Mouse (Mus musculus): ENCODE data around the gene Ctdspl. TPM values are rescaled to one million over a fixed set of nuclear protein-coding genes. Genes with fewer than 3 reads are reported as not detected.

The Ctdspl gene
- polyA plus RNA-seq, 1 experiment from 2014 or later: 13.6 TPM

DNA sequence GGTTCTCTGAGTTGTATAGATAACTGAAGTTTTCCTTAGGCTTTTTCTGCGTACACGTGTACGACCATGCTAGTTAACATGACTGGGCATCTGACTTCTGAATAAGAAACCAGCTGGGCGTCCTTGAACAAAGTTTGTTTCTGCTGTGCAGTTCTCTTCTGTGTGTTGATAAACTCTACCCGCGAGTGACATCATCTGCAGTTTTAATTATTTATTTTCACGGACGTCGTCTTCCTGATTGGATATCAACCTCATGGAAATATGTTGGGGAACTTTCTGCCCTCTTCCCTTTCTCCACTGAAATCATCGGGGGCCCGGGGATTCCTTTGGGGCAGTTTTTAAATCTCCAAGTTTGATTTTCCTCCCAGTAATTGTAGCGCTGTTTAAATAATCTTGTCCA is 8.1 kb downstream of the Ctdspl start:
- H3K4me1 ChIP-seq (ENCODE audit: control insufficient read depth, insufficient read depth, low read length): peaks cover 13% of the 10 kb centered on the region
- DNase-seq (ENCODE audit: low spot score): no peak
- H3K27me3 ChIP-seq (ENCODE audit: control insufficient read depth, insufficient read depth, low read length): no peaks in the 10 kb centered on the region
- 89% methylated on average over 12 of the region's 12 CpGs for WGBS
- no peaks in the 10 kb centered on the region for H3K36me3 ChIP-seq (ENCODE audit: control insufficient read depth, insufficient read depth, low read length)
- no peak overlapping the region for H3K4me2 ChIP-seq (ENCODE audit: low read depth, severe bottlenecking)
- no peak for ATAC-seq (ENCODE audit: insufficient number of reproducible peaks, low FRiP score, low TSS enrichment, low read depth)
- H3K9ac ChIP-seq (ENCODE audit: low read length): no peak overlapping the region
- no peaks in the 10 kb centered on the region for H3K9me3 ChIP-seq (ENCODE audit: control insufficient read depth, low read length)
- no peak overlapping the region for H3K4me3 ChIP-seq (ENCODE audit: low read depth, low read length)
- no peak overlapping the region for H3K27ac ChIP-seq (replicated peaks; ENCODE audit: low read depth, low read length)

DNA sequence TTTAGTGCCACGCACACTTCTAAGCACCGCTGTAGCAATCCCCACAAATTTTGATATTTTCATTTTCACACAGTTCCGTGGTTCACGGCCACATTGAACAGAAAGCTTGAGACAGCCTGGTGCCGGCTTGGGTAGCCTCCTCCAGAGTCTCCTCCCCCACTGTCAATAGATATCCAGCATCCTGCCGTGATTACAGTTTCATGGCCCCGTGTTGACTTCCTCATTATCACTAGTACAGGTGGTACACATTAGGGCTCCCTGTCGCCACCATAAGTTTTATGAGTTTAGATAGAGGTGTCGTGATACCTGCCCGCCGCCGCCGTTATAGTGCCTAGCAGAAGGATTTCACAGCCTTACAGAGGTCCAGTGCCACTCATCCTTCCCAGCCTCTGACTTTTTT is 8.8 kb downstream of the Ctdspl start:
- ATAC-seq (ENCODE audit: insufficient number of reproducible peaks, low FRiP score, low TSS enrichment, low read depth) (no peak), DNase-seq (ENCODE audit: low spot score) (no peak)
- Histone ChIP-seq H3K4me1 (ENCODE audit: control insufficient read depth, insufficient read depth, low read length) (peaks cover 16% of the 10 kb centered on the region), H3K36me3 (ENCODE audit: control insufficient read depth, insufficient read depth, low read length) (no peaks in the 10 kb centered on the region), H3K9me3 (ENCODE audit: control insufficient read depth, low read length) (no peaks in the 10 kb centered on the region), H3K4me3 (ENCODE audit: low read depth, low read length) (no peak overlapping the region), H3K4me2 (ENCODE audit: low read depth, severe bottlenecking) (no peak overlapping the region), H3K27me3 (ENCODE audit: control insufficient read depth, insufficient read depth, low read length) (no peaks in the 10 kb centered on the region), H3K9ac (ENCODE audit: low read length) (no peak overlapping the region), H3K27ac (replicated peaks; ENCODE audit: low read depth, low read length) (no peak overlapping the region)
- 40% methylated on average over 13 of the region's 13 CpGs for WGBS

DNA sequence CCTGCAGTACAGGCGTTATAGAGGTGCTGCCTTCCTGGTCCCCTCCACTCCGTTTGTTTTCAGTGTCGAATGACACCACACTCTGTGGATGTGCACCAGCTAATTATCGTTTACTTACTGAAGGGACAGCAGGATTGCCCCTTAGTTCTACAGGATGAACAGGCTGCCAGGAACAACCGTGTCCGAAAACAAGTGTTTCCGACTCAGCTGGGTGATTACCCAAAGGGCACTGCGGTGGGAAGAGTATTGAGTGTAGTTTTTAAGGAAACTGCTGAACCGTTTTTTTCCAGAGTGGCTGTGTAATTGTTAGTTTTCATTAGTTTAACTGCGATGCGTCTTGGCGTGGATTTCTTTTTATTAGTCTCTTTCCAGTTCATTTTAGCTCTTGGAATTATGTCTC is 9.8 kb downstream of the Ctdspl start:
- Histone ChIP-seq H3K9me3 (ENCODE audit: control insufficient read depth, low read length) (no peaks in the 10 kb centered on the region), H3K4me3 (ENCODE audit: low read depth, low read length) (no peak overlapping the region), H3K36me3 (ENCODE audit: control insufficient read depth, insufficient read depth, low read length) (no peaks in the 10 kb centered on the region), H3K9ac (ENCODE audit: low read length) (no peak overlapping the region), H3K27ac (replicated peaks; ENCODE audit: low read depth, low read length) (no peak overlapping the region), H3K4me1 (ENCODE audit: control insufficient read depth, insufficient read depth, low read length) (peaks cover 18% of the 10 kb centered on the region), H3K27me3 (ENCODE audit: control insufficient read depth, insufficient read depth, low read length) (no peaks in the 10 kb centered on the region), H3K4me2 (ENCODE audit: low read depth, severe bottlenecking) (no peak overlapping the region)
- DNase-seq (ENCODE audit: low spot score): no peak
- ATAC-seq (ENCODE audit: insufficient number of reproducible peaks, low FRiP score, low TSS enrichment, low read depth): no peak
- WGBS: 50% methylated on average over 12 of the region's 12 CpGs

DNA sequence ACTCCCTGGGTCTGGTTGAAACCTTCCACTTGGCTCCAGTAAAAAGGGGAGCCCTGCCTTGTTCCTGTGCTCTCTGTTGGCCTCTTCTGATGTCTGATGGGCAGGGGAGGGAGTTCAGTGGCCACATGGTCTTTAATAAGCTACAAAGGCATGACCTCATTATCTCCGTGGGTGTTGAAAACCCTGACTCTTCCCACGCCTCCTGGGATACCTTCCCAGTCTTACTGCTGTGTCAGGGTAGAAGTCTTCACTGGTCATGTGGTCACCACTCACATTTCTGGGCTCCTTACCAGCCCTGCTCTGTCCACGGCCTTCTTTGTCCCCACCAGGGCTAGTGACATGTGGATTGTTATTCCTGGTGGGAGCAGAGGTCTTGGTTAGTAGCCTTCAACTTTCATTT is 11.3 kb downstream of the Ctdspl start:
- no peak overlapping the region for H3K4me3 ChIP-seq (ENCODE audit: low read depth, low read length)
- H3K27me3 ChIP-seq (ENCODE audit: control insufficient read depth, insufficient read depth, low read length): no peaks in the 10 kb centered on the region
- H3K4me2 ChIP-seq (ENCODE audit: low read depth, severe bottlenecking): no peak overlapping the region
- no peak for DNase-seq (ENCODE audit: low spot score)
- H3K9me3 ChIP-seq (ENCODE audit: control insufficient read depth, low read length): no peaks in the 10 kb centered on the region
- no peak for ATAC-seq (ENCODE audit: insufficient number of reproducible peaks, low FRiP score, low TSS enrichment, low read depth)
- no peak overlapping the region for H3K9ac ChIP-seq (ENCODE audit: low read length)
- no peak overlapping the region for H3K27ac ChIP-seq (replicated peaks; ENCODE audit: low read depth, low read length)
- no peaks in the 10 kb centered on the region for H3K36me3 ChIP-seq (ENCODE audit: control insufficient read depth, insufficient read depth, low read length)
- 53% methylated on average over 3 of the region's 3 CpGs for WGBS
- H3K4me1 ChIP-seq (ENCODE audit: control insufficient read depth, insufficient read depth, low read length): peaks cover 18% of the 10 kb centered on the region

DNA sequence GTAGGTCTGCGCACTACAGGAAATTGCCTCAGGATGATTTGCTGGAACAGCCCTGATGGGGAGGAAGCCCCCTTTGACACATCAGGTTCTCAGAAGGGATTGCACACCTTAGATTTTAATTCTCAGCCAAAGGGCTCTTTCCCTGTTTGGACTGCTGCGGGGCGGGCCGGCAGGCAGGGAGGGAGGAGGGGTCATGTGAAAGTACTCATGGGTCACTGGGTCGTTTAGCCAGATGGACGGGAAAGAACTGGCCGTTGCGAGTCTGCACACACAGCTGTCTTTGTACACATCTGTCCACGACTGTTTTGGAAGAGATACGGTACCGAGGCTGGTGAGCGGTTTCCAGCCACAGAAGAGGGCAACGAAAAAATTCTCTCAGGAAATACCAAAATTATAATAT is 13.2 kb downstream of the Ctdspl start:
- ATAC-seq (ENCODE audit: insufficient number of reproducible peaks, low FRiP score, low TSS enrichment, low read depth): no peak
- H3K4me3 ChIP-seq (ENCODE audit: low read depth, low read length): no peak overlapping the region
- WGBS: 24% methylated on average over 13 of the region's 13 CpGs

DNA sequence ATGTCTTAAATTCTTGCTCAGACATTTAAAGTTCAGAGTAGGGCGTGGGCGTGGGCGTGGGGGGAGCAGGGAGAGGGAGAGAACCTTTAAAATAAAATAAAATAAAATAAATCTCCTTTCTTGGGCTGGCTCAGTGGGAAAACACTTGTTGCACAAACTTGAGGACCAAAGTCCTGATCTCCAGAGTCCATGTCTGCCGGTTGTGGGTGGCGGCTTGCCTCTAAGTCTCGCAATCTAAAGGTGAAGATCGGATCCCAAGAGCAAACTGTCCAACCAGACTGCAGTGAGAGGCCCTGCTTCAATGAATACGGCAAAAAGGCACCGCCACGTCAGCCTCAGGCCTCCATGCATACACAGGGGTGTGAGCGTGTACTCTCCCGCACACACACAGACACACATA is 13.6 kb downstream of the Ctdspl start:
- no peaks in the 10 kb centered on the region for H3K9me3 ChIP-seq (ENCODE audit: control insufficient read depth, low read length)
- WGBS: 91% methylated on average over 12 of the region's 12 CpGs
- no peak overlapping the region for H3K4me3 ChIP-seq (ENCODE audit: low read depth, low read length)
- DNase-seq (ENCODE audit: low spot score) (no peak), ATAC-seq (ENCODE audit: insufficient number of reproducible peaks, low FRiP score, low TSS enrichment, low read depth) (no peak)
- 0 out of 2 replicates have a peak overlapping the region, but pooled peaks have one; percentile 8 for H3K27ac ChIP-seq (replicated peaks; ENCODE audit: low read depth, low read length)
- no peak overlapping the region for H3K4me2 ChIP-seq (ENCODE audit: low read depth, severe bottlenecking)
- no peaks in the 10 kb centered on the region for H3K36me3 ChIP-seq (ENCODE audit: control insufficient read depth, insufficient read depth, low read length)
- H3K27me3 ChIP-seq (ENCODE audit: control insufficient read depth, insufficient read depth, low read length): no peaks in the 10 kb centered on the region
- no peak overlapping the region for H3K9ac ChIP-seq (ENCODE audit: low read length)
- peaks cover 18% of the 10 kb centered on the region for H3K4me1 ChIP-seq (ENCODE audit: control insufficient read depth, insufficient read depth, low read length)

More for the DNA sequence above, 13.2 kb downstream of the Ctdspl start:
- Histone ChIP-seq H3K4me1 (ENCODE audit: control insufficient read depth, insufficient read depth, low read length) (peaks cover 18% of the 10 kb centered on the region), H3K9me3 (ENCODE audit: control insufficient read depth, low read length) (no peaks in the 10 kb centered on the region), H3K4me2 (ENCODE audit: low read depth, severe bottlenecking) (no peak overlapping the region), H3K27ac (replicated peaks; ENCODE audit: low read depth, low read length) (0 out of 2 replicates have a peak overlapping the region, but pooled peaks have one; percentile 8), H3K27me3 (ENCODE audit: control insufficient read depth, insufficient read depth, low read length) (no peaks in the 10 kb centered on the region), H3K36me3 (ENCODE audit: control insufficient read depth, insufficient read depth, low read length) (no peaks in the 10 kb centered on the region), H3K9ac (ENCODE audit: low read length) (no peak overlapping the region)
- DNase-seq (ENCODE audit: low spot score): no peak

DNA sequence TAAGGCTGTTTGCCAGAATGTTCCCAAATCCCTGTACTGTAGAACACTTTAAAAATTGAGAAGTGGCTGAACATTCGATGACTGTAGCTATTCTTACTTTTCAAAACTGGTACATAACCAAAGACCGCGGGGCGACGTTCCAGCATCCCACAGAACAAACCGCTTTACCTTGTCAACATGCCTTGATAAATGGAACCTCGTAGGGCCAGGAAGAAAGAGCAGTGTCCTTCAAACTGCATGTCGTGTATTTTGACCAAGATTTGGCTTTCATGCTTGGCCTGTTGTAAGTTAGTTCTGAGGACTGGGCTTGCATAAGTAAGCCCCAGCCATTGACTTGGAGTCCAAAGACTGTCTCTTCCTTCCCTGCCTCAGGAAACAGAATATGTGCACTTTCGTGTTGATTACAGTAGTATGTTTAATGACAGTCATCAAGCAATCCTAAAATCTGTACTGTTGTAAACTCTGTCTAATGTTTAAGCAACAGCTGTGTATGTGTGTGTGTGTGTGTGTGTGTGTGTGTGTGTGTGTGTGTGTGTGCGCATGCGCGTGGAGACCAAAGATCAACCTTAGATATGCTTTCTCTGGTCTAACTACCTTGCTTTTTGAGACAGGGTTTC is 14.4 kb downstream of the Ctdspl start:
- Histone ChIP-seq H3K36me3 (ENCODE audit: control insufficient read depth, insufficient read depth, low read length) (no peaks in the 10 kb centered on the region), H3K4me2 (ENCODE audit: low read depth, severe bottlenecking) (no peak overlapping the region), H3K9me3 (ENCODE audit: control insufficient read depth, low read length) (no peaks in the 10 kb centered on the region), H3K4me3 (ENCODE audit: low read depth, low read length) (no peak overlapping the region), H3K27ac (replicated peaks; ENCODE audit: low read depth, low read length) (no peak overlapping the region), H3K9ac (ENCODE audit: low read length) (no peak overlapping the region), H3K4me1 (ENCODE audit: control insufficient read depth, insufficient read depth, low read length) (peaks cover 11% of the 10 kb centered on the region), H3K27me3 (ENCODE audit: control insufficient read depth, insufficient read depth, low read length) (no peaks in the 10 kb centered on the region)
- ATAC-seq (ENCODE audit: insufficient number of reproducible peaks, low FRiP score, low TSS enrichment, low read depth) (no peak), DNase-seq (ENCODE audit: low spot score) (no peak)
- 87% methylated on average over 12 of the region's 12 CpGs for WGBS

DNA sequence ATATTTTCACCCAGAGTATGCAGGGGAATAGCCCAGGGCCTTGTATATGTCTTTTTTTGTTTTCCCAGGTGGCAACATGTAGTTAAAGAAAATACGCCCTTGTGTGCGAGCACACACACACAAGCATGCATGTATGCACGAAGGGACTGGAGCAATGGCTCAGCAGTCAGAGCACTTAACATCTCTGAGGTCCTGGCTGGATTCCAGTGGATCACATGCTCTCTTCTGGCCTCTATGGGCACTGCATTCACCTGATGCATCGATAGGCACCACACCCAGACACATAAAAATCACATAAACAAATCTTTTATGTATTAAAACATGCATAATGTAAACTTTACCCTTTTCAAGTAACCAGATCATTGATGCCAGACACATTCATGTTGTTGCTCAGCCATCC is 15.8 kb downstream of the Ctdspl start:
- H3K4me1 ChIP-seq (ENCODE audit: control insufficient read depth, insufficient read depth, low read length): peaks cover 9% of the 10 kb centered on the region; the same call in 1 of the 2 replicates
- H3K9ac ChIP-seq (ENCODE audit: low read length): no peak overlapping the region
- H3K4me2 ChIP-seq (ENCODE audit: low read depth, severe bottlenecking): no peak overlapping the region
- H3K36me3 ChIP-seq (ENCODE audit: control insufficient read depth, insufficient read depth, low read length): no peaks in the 10 kb centered on the region
- no peak overlapping the region for H3K4me3 ChIP-seq (ENCODE audit: low read depth, low read length)
- no peak for ATAC-seq (ENCODE audit: insufficient number of reproducible peaks, low FRiP score, low TSS enrichment, low read depth)
- no peaks in the 10 kb centered on the region for H3K27me3 ChIP-seq (ENCODE audit: control insufficient read depth, insufficient read depth, low read length)
- no peaks in the 10 kb centered on the region for H3K9me3 ChIP-seq (ENCODE audit: control insufficient read depth, low read length)
- WGBS: 93% methylated on average over 4 of the region's 4 CpGs
- DNase-seq (ENCODE audit: low spot score): no peak
- H3K27ac ChIP-seq (replicated peaks; ENCODE audit: low read depth, low read length): no peak overlapping the region

DNA sequence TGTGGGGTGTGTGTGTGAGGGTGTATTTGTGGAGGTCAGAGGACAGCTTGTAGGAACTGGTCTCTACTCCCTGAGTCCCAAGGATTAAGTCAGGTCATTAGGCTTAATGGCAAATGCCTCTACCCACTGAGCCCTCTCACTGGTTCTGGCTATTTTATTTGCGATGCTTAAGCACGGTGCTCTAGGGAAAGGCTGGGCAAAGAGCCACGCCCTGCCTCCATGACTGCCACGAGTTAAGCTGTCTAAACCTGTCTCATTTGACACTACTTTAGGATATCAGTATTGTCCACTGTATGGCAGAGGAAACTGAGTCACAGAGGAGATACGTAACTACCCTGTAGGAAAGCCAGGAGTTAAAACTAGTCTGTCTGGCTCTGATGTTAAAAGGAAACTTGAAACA is 17.7 kb downstream of the Ctdspl start:
- WGBS: 62% methylated on average over 5 of the region's 5 CpGs
- Histone ChIP-seq H3K9me3 (ENCODE audit: control insufficient read depth, low read length) (no peaks in the 10 kb centered on the region), H3K36me3 (ENCODE audit: control insufficient read depth, insufficient read depth, low read length) (no peaks in the 10 kb centered on the region), H3K4me1 (ENCODE audit: control insufficient read depth, insufficient read depth, low read length) (peaks cover 9% of the 10 kb centered on the region; the same call in 1 of the 2 replicates), H3K4me2 (ENCODE audit: low read depth, severe bottlenecking) (no peak overlapping the region), H3K9ac (ENCODE audit: low read length) (no peak overlapping the region), H3K4me3 (ENCODE audit: low read depth, low read length) (no peak overlapping the region), H3K27me3 (ENCODE audit: control insufficient read depth, insufficient read depth, low read length) (no peaks in the 10 kb centered on the region), H3K27ac (replicated peaks; ENCODE audit: low read depth, low read length) (no peak overlapping the region)
- no peak for ATAC-seq (ENCODE audit: insufficient number of reproducible peaks, low FRiP score, low TSS enrichment, low read depth)
- no peak for DNase-seq (ENCODE audit: low spot score)

Data from limb, embryonic 11.5 days (tissue).